Mouse (Mus musculus) c-Kit-negative CD71-positive TER-119-positive erythroid progenitor cells, embryonic 14.5 days (primary cell): ENCODE data around the gene Zfp46.

ENCODE experiments used
- DNase-seq: peaks from one replicate; pipeline ENCODE4 v3.0.0-alpha.2; 2013; ENCODE audit warnings: low read depth, low spot score

Gene Zfp46

DNA sequence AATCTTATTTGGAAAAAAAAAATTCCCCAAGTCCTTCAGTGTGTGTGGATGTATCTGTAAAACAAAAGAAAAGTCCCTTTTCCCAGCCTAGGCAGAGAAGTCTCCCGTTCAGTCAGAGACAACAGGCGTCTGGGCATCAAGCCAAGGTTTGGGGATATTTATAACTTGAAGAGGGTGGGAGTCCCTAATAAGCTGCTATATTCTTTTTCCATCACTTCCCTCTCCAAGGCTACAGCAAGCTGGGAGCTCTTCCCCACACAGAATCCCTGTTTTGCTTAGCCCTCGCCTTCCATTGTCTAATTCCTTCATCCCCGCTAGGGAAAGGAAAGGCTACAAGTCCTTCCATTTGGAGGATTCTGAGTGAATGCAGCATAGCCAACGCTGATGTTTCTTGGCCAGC lies at the start of gene Zfp46:
Gene Zfp46 (plus strand): TSS at position 229 of the 400 bp plus-strand sequence.
- DNase-seq = no peak

DNA sequence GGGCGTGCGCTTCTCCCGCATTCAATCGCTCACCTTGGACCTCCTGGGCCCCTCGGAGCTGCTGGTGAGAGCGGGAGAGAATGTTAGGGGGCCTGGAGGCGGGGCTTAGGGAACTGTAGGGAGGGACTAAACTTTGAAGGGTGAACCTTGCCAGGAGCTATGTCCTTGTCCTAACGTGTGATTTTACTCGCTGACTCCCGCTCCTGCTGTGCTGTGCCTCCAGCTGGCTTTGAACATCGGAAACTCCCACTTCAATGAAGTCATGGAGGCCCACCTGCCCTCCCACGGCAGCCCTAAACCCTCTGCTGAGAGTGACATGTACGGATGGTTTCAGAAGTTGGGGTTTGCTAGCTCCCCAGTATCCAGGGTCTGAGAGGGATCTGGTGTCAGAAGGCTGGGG lies 45.8 kb upstream of the Zfp46 start:
- no peak for DNase-seq

DNA sequence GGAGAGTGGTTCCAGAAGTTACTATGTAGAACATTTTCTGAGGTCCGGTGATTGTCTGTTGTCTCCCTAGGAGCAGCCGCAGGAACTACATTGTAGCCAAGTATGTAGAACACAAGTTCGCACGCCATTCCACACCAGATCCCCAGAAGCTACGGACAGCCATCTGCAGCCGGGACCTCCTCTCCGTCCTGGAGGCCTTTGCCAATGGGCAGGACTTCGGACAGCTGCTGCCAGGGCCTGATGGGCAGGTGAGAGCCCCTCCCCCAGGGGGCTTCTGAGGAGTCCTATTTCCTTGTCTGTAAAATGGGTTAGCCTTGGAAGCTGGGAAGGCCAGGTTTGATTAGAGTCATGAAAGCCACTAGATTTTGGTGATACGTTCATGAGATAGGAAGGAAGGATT lies 45.4 kb upstream of the Zfp46 start:
- no peak for DNase-seq

DNA sequence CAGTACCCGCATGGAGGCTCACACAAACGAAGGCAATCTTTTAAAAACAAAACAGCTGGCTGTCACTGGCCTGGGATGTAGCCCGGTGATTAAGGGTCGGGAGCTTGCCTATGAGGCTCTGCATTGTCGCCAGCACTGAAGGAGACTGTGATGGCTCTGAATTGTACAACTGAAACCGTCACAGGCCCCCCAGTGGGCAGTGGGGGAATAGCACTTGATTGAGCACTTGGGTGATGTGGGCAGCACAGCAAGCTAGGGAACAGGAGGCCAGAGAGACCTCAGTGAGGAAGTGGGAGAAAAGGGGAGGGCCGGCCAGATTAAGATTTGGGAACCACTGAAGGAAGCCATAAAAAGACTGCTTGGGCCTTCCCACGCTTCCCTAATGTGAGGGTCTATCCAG lies 44.9 kb upstream of the Zfp46 start:
- peak; percentile 50 for DNase-seq

- DNase-seq = no peak
These were observed 44.4 kb upstream of the Zfp46 start for GRCm38 (mm10) chr4:136240123-136240522.

- no peak for DNase-seq
These were observed 43.5 kb upstream of the Zfp46 start for GRCm38 (mm10) chr4:136240955-136241354.

- DNase-seq = no peak
These were observed 42.3 kb upstream of the Zfp46 start for GRCm38 (mm10) chr4:136242065-136242703.

GRCm38 (mm10) chr4:136242728-136243127 lies 41.8 kb upstream of the Zfp46 start:
- no peak for DNase-seq

GRCm38 (mm10) chr4:136244208-136244607 lies 40.3 kb upstream of the Zfp46 start:
- no peak for DNase-seq

DNA sequence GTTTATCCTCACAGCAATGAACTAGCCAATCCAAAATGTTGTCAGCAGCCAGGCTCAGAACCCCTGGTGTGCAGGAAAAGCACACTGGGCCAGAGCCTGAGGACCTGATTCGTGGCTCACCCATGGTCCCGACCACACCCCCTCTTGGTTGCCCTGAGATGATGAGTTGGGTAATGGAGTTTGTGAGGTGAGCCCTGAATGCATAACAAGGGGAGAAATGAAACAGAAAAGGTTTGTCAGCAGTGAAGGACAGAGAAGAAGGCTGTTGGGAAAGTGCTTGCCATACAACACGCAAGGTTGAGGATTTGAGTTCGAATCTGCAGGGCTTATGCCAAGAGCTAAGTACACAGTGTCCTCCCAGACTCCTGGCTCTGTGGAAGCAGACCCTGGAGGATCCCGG lies 38.8 kb upstream of the Zfp46 start:
- DNase-seq = no peak

DNA sequence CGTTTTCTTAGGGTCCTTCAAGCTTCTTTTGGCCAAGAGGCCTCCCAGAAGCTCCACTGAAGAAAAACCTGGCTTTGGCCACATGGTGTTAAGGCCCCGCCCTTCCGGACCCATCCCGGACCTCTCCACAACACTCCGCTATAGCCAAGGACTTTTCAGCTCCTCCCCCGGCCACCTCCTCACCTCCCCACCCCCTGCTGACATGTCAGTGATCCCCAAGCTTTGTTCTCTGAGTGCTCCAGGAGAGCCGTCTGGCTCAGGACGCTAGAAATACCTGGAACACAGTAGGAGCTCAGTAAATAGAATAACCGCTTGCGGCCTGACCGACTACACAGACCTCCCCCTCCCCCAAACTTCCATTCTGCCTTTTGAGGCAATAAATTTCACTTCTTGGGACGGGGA lies 37.9 kb upstream of the Zfp46 start:
- DNase-seq = no peak

DNA sequence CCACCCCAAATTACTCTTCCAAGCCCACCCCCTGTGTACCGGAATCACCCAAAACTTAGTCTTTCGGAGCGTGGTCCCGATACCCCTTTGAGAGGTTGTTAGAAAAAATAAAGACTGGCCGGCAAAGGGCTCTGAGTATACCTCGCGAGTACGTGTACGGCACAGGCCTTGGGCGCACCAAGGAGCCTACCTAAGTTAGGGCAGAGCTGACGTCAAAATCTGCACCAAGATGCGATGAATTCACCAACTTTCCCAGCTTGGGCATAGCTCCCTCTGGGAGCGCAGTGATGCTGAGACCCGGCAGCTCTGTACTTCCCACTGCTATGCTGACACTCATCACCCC lies 37.1 kb upstream of the Zfp46 start:
- DNase-seq = no peak

GRCm38 (mm10) chr4:136247729-136248463 lies 36.6 kb upstream of the Zfp46 start, which contains the start of gene Tcea3:
TSS of gene Tcea3 (plus strand) at chr4:136247729.
- DNase-seq = no peak

DNA sequence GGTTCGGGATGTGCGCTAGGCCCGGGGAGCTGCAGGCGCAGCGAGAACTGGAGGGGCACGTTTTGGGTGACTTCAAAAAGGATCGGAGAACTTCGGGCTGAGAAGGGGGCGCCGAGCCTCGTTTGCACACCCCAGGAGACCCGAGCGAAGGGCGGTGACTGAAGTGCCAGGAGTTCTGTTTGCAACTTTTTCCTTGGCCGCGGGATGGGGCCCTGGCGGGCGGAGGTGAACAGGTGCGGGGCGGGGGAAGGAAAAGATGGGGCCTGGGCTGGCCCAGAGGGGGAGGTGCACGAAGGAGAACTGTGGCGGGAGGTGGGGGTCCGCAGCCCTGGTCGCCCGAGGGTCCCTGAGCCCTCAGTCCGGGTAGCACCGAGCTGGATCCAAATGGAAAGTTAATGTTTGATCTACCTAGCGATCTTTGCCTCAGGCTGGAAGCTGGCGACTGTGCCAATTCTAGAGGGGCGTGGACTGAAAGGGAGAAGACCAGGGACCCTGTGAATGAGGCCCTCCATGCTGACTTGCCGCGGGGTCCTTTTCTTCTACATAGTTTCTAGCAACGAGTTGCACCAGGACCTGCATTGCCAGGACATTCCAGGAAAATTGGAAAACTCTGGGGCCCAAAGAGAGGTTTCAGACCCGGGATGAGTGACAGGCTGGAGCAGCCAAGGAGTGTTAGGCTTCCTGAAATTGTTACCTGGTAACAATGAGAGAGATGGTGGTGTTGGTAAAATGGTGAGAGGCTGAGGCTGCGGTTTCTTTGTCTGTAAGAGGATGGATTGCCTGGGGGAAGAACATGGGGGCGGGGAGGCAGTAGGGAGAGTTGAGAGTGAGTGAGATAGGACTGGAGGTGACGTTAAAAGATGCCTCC lies 35.8 kb upstream of the Zfp46 start:
- DNase-seq = no peak

GRCm38 (mm10) chr4:136249332-136249647 lies 35.2 kb upstream of the Zfp46 start:
- DNase-seq = no peak

- DNase-seq = no peak
These were observed 34.7 kb upstream of the Zfp46 start for GRCm38 (mm10) chr4:136249780-136250179.

DNA sequence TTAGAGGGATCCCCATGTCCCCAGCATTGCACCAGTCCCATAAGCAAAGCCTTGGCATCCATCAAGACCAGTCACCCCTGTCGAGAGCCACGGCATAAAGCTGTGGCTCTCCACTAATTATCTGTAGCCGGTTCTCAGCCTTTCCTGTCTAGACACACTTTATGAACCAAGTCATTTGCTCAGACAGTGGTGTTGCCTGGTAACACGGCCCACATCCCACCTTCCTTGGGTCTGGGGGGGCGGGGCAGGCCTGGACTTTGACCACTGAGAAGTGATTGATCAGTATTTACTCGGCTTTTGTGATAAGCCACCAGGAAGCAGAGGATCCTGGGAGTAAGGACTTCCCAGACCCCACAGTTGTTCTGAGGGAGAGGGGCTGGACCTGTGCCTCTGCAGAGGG lies 28.6 kb upstream of the Zfp46 start:
- no peak for DNase-seq

- no peak for DNase-seq
These were observed 27.8 kb upstream of the Zfp46 start for GRCm38 (mm10) chr4:136256696-136257095.

- no peak for DNase-seq
These were observed 24.6 kb upstream of the Zfp46 start for GRCm38 (mm10) chr4:136259916-136260315.

- peak; percentile 52 for DNase-seq
These were observed 23.8 kb upstream of the Zfp46 start for GRCm38 (mm10) chr4:136260491-136261180.

DNA sequence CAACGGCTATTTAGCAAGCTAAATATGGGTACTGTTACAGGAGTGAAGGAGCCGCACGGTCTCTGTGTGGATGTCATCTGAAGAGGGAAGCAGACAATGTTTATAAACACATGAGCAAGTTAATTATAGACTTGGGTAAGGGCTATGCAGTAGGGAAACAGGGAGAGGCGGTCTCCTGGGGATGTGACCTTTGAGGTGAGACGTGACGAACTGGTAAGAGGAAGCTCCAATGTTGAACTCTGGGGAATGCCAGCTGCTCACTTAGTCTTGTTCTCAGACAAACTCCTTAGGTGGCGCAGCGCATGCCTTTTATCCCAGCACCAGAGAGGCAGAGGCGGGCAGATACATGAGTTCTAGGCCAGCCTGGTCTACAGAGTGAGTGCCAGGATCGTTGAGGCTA lies 22.6 kb upstream of the Zfp46 start:
- no peak for DNase-seq

DNA sequence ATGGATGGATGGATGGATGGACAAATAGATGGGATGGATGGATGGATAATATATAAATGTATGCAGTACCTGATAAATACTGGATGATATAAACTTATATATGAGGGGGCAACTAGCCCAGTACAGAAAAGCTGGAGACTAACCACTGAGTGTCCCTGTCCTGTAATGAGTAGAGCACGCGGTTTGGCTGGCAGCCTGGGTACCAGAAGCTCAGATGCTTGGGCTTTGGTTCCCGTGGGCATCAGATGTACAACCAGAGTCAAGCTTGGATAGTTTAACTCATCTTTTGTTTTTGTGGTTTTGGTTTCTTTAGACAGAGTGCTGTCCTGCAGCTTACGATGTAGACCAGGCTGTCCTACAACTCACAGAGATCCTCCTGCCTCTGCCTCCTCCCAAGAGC lies 20.9 kb upstream of the Zfp46 start:
- DNase-seq = no peak
